Mouse (Mus musculus): Measurements from ENCODE around the gene Igfbp7. TPM values are rescaled to one million over a fixed set of nuclear protein-coding genes. Genes with fewer than 3 reads are reported as not detected.

Igfbp7 gene
- polyA plus RNA-seq, 1 experiment from 2014 or later: 52.8 TPM

GRCm38 (mm10) chr5:77433561-77433960 lies 25.7 kb upstream of the Igfbp7 start:
- WGBS: 79% methylated on average over 9 of the region's 9 CpGs
- Histone ChIP-seq H3K4me3 (ENCODE audit: low read depth, low read length) (no peak overlapping the region), H3K4me2 (ENCODE audit: low read depth, low read length) (no peak overlapping the region), H3K36me3 (ENCODE audit: control insufficient read depth, insufficient read depth, low read length) (no peaks in the 10 kb centered on the region), H3K4me1 (ENCODE audit: control insufficient read depth, insufficient read depth, low read length) (no peaks in the 10 kb centered on the region), H3K9ac (replicated peaks; ENCODE audit: low read depth, low read length) (no peak overlapping the region), H3K27me3 (ENCODE audit: control insufficient read depth, insufficient read depth, low read length) (no peaks in the 10 kb centered on the region), H3K9me3 (ENCODE audit: control insufficient read depth, low read length) (no peaks in the 10 kb centered on the region), H3K27ac (ENCODE audit: low read depth, low read length) (no peak overlapping the region)
- ATAC-seq (ENCODE audit: low read depth): no peak

GRCm38 (mm10) chr5:77433119-77433518 lies 25.3 kb upstream of the Igfbp7 start:
- no peak for ATAC-seq (ENCODE audit: low read depth)
- Histone ChIP-seq H3K4me1 (ENCODE audit: control insufficient read depth, insufficient read depth, low read length) (no peaks in the 10 kb centered on the region), H3K9ac (replicated peaks; ENCODE audit: low read depth, low read length) (no peak overlapping the region), H3K9me3 (ENCODE audit: control insufficient read depth, low read length) (no peaks in the 10 kb centered on the region), H3K27ac (ENCODE audit: low read depth, low read length) (no peak overlapping the region), H3K36me3 (ENCODE audit: control insufficient read depth, insufficient read depth, low read length) (no peaks in the 10 kb centered on the region), H3K27me3 (ENCODE audit: control insufficient read depth, insufficient read depth, low read length) (no peaks in the 10 kb centered on the region), H3K4me3 (ENCODE audit: low read depth, low read length) (no peak overlapping the region), H3K4me2 (ENCODE audit: low read depth, low read length) (no peak overlapping the region)
- 52% methylated on average over 3 of the region's 3 CpGs for WGBS

GRCm38 (mm10) chr5:77432446-77432845 lies 24.6 kb upstream of the Igfbp7 start:
- ATAC-seq (ENCODE audit: low read depth): no peak
- H3K27me3 ChIP-seq (ENCODE audit: control insufficient read depth, insufficient read depth, low read length): no peaks in the 10 kb centered on the region
- WGBS: 80% methylated on average over 2 of the region's 2 CpGs

GRCm38 (mm10) chr5:77431068-77431467 lies 23.2 kb upstream of the Igfbp7 start:
- 71% methylated on average over 9 of the region's 9 CpGs for WGBS
- Histone ChIP-seq H3K4me1 (ENCODE audit: control insufficient read depth, insufficient read depth, low read length) (no peaks in the 10 kb centered on the region), H3K9ac (replicated peaks; ENCODE audit: low read depth, low read length) (no peak overlapping the region), H3K4me3 (ENCODE audit: low read depth, low read length) (no peak overlapping the region), H3K27ac (ENCODE audit: low read depth, low read length) (no peak overlapping the region), H3K36me3 (ENCODE audit: control insufficient read depth, insufficient read depth, low read length) (no peaks in the 10 kb centered on the region), H3K9me3 (ENCODE audit: control insufficient read depth, low read length) (no peaks in the 10 kb centered on the region), H3K27me3 (ENCODE audit: control insufficient read depth, insufficient read depth, low read length) (no peaks in the 10 kb centered on the region), H3K4me2 (ENCODE audit: low read depth, low read length) (no peak overlapping the region)
- no peak for ATAC-seq (ENCODE audit: low read depth)

More at GRCm38 (mm10) chr5:77432446-77432845, 24.6 kb upstream of the Igfbp7 start:
- H3K4me1 ChIP-seq (ENCODE audit: control insufficient read depth, insufficient read depth, low read length): no peaks in the 10 kb centered on the region
- no peak overlapping the region for H3K27ac ChIP-seq (ENCODE audit: low read depth, low read length)
- no peak overlapping the region for H3K9ac ChIP-seq (replicated peaks; ENCODE audit: low read depth, low read length)
- no peak overlapping the region for H3K4me3 ChIP-seq (ENCODE audit: low read depth, low read length)
- no peaks in the 10 kb centered on the region for H3K36me3 ChIP-seq (ENCODE audit: control insufficient read depth, insufficient read depth, low read length)
- H3K4me2 ChIP-seq (ENCODE audit: low read depth, low read length): no peak overlapping the region
- no peaks in the 10 kb centered on the region for H3K9me3 ChIP-seq (ENCODE audit: control insufficient read depth, low read length)

- no peaks in the 10 kb centered on the region for H3K36me3 ChIP-seq (ENCODE audit: control insufficient read depth, insufficient read depth, low read length)
- H3K27me3 ChIP-seq (ENCODE audit: control insufficient read depth, insufficient read depth, low read length): no peaks in the 10 kb centered on the region
- no peak overlapping the region for H3K4me3 ChIP-seq (ENCODE audit: low read depth, low read length)
- no peaks in the 10 kb centered on the region for H3K9me3 ChIP-seq (ENCODE audit: control insufficient read depth, low read length)
- H3K4me2 ChIP-seq (ENCODE audit: low read depth, low read length): no peak overlapping the region
- no peak overlapping the region for H3K27ac ChIP-seq (ENCODE audit: low read depth, low read length)
- 40% methylated on average over 11 of the region's 11 CpGs for WGBS
- no peak overlapping the region for H3K9ac ChIP-seq (replicated peaks; ENCODE audit: low read depth, low read length)
- no peaks in the 10 kb centered on the region for H3K4me1 ChIP-seq (ENCODE audit: control insufficient read depth, insufficient read depth, low read length)
- peak; percentile 69 for ATAC-seq (ENCODE audit: low read depth)
Observed at GRCm38 (mm10) chr5:77430471-77430870, 22.6 kb upstream of the Igfbp7 start.

- no peak overlapping the region for H3K27ac ChIP-seq (ENCODE audit: low read depth, low read length)
- H3K9ac ChIP-seq (replicated peaks; ENCODE audit: low read depth, low read length): no peak overlapping the region
- no peak overlapping the region for H3K4me2 ChIP-seq (ENCODE audit: low read depth, low read length)
- no peaks in the 10 kb centered on the region for H3K27me3 ChIP-seq (ENCODE audit: control insufficient read depth, insufficient read depth, low read length)
- no peak overlapping the region for H3K4me3 ChIP-seq (ENCODE audit: low read depth, low read length)
- 61% methylated on average over 4 of the region's 4 CpGs for WGBS
- no peaks in the 10 kb centered on the region for H3K9me3 ChIP-seq (ENCODE audit: control insufficient read depth, low read length)
- no peaks in the 10 kb centered on the region for H3K36me3 ChIP-seq (ENCODE audit: control insufficient read depth, insufficient read depth, low read length)
- no peaks in the 10 kb centered on the region for H3K4me1 ChIP-seq (ENCODE audit: control insufficient read depth, insufficient read depth, low read length)
- peak; percentile 82 for ATAC-seq (ENCODE audit: low read depth)
Observed at GRCm38 (mm10) chr5:77430049-77430448, 22.2 kb upstream of the Igfbp7 start.

GRCm38 (mm10) chr5:77428526-77428925 lies 20.7 kb upstream of the Igfbp7 start:
- ATAC-seq (ENCODE audit: low read depth): no peak
- Histone ChIP-seq H3K4me2 (ENCODE audit: low read depth, low read length) (no peak overlapping the region), H3K27me3 (ENCODE audit: control insufficient read depth, insufficient read depth, low read length) (no peaks in the 10 kb centered on the region), H3K27ac (ENCODE audit: low read depth, low read length) (no peak overlapping the region), H3K9me3 (ENCODE audit: control insufficient read depth, low read length) (no peaks in the 10 kb centered on the region), H3K36me3 (ENCODE audit: control insufficient read depth, insufficient read depth, low read length) (no peaks in the 10 kb centered on the region), H3K4me1 (ENCODE audit: control insufficient read depth, insufficient read depth, low read length) (no peaks in the 10 kb centered on the region), H3K9ac (replicated peaks; ENCODE audit: low read depth, low read length) (no peak overlapping the region), H3K4me3 (ENCODE audit: low read depth, low read length) (no peak overlapping the region)
- 80% methylated on average over 4 of the region's 4 CpGs for WGBS

- Histone ChIP-seq H3K9ac (replicated peaks; ENCODE audit: low read depth, low read length) (no peak overlapping the region), H3K4me3 (ENCODE audit: low read depth, low read length) (no peak overlapping the region), H3K4me1 (ENCODE audit: control insufficient read depth, insufficient read depth, low read length) (no peaks in the 10 kb centered on the region), H3K36me3 (ENCODE audit: control insufficient read depth, insufficient read depth, low read length) (no peaks in the 10 kb centered on the region), H3K27me3 (ENCODE audit: control insufficient read depth, insufficient read depth, low read length) (no peaks in the 10 kb centered on the region), H3K4me2 (ENCODE audit: low read depth, low read length) (no peak overlapping the region), H3K9me3 (ENCODE audit: control insufficient read depth, low read length) (no peaks in the 10 kb centered on the region), H3K27ac (ENCODE audit: low read depth, low read length) (no peak overlapping the region)
- 86% methylated on average over 5 of the region's 5 CpGs for WGBS
- ATAC-seq (ENCODE audit: low read depth): no peak
Observed at GRCm38 (mm10) chr5:77427986-77428385, 20.1 kb upstream of the Igfbp7 start.

- Histone ChIP-seq H3K27ac (ENCODE audit: low read depth, low read length) (no peak overlapping the region), H3K9ac (replicated peaks; ENCODE audit: low read depth, low read length) (no peak overlapping the region), H3K36me3 (ENCODE audit: control insufficient read depth, insufficient read depth, low read length) (no peaks in the 10 kb centered on the region), H3K4me1 (ENCODE audit: control insufficient read depth, insufficient read depth, low read length) (no peaks in the 10 kb centered on the region), H3K4me2 (ENCODE audit: low read depth, low read length) (no peak overlapping the region), H3K27me3 (ENCODE audit: control insufficient read depth, insufficient read depth, low read length) (no peaks in the 10 kb centered on the region), H3K9me3 (ENCODE audit: control insufficient read depth, low read length) (no peaks in the 10 kb centered on the region), H3K4me3 (ENCODE audit: low read depth, low read length) (no peak overlapping the region)
- ATAC-seq (ENCODE audit: low read depth): no peak
- WGBS: 83% methylated on average over 7 of the region's 7 CpGs
Observed at GRCm38 (mm10) chr5:77425721-77426500, 18.1 kb upstream of the Igfbp7 start.

Measured in neural tube, embryonic 14.5 days (tissue).